Mouse (Mus musculus): ENCODE measurements around the gene Tarm1. TPM values are rescaled to one million over a fixed set of nuclear protein-coding genes. Genes with fewer than 3 reads are reported as not detected.

The Tarm1 gene
- total RNA-seq (2021): not detected

DNA sequence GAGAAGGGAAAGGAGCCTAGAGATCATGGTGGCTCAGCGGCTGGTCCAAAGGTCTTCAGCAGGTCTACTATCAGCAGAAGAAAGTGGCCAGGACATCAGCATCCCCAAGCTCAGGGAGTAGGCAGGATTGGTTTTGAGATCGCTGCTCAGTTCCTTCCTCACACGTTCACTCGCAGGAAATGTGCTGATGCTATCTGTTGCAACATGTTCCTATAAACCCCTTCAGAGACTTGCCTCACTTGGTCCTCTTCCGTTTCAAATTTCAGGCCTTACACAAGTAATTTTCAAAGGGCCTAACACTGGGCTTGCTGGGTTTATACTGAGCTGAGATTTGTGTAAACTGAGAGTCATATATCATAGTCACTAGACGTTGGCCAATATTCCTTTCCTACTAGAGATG is at the start of gene Tarm1:
TSS of gene Tarm1 (minus strand) at position 186 of the 400 bp plus-strand sequence.
- intact Hi-C loops (cut with DNase I): no loop called here
- DNase-seq (ENCODE audit: low spot score): no peak

DNA sequence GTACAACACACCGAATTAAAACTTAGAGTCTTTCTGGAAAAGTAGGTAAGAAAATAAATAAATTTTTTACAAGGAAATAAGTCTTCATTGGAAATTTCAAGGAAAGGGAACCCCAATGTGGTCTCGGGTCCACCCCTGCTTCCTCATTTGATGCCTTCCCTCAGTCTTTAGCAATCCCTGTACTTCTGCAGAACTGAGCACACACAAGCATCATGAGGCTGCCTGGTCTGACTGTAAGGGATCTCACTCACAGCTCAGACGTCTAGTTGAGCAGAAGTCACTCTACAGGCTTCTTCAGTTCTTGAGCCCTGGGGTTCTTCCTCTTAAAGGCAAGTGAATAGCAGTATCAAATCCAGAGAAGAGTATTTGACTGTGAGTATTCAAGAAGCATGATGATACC is 3.5 kb upstream of the Tarm1 start:
- intact Hi-C loops (cut with DNase I): no loop called here
- no peak for DNase-seq (ENCODE audit: low spot score)

DNA sequence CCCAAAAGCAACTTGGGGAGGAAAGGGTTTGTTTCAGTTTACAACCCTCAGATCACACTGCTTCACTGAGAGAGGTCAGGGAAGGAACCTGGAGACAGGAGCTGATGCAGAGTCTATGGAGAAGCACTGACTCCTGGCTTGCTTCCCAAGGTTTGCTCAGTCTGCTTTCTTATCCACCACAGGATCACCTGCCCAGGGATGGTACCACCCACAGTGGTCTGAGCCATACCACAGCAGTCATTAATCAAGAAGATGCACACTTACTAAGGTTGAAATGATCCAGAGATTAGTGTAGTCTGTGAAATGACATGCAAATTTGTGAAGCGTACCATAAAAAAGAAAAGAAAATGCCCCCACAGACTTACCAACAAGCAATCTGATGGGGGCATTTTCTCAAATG is 2.0 kb downstream of the Tarm1 start:
- intact Hi-C loops (cut with DNase I): no loop called here

DNA sequence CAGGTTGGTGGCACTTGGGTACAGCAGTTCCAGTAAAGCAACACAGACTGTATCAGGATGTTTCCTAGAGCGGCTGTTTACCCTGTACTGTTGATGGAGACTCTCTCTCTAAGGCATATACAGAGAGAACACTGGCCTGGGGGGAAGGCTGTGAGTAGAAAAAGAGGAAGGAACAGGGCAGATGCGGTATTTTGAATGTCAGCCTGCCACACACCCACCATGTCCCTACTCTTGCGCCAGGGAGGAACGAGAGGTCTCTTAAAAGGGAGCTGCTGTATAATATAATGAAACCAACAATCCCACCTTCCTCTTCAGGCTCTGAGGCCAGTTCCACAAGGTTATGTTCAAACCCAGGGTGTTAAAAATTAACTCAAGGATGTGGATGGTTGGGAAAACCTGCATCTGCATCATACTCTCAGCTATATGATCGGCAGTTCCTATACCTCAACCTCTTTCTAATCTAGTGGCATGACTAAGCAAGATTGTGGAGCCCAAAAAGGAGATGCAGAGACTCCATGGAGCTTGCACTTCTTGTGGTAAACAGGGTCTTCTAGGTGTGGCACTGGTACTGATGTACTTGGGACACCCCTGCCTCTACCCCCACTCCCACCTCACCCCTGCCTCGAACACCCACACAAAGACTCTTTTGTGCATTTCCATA is 20.3 kb downstream of the Tarm1 start:
- intact Hi-C loops (cut with DNase I): no loop called here
- no peak for DNase-seq (ENCODE audit: low spot score)

More for the DNA sequence above, 2.0 kb downstream of the Tarm1 start:
- no peak for DNase-seq (ENCODE audit: low spot score)

DNA sequence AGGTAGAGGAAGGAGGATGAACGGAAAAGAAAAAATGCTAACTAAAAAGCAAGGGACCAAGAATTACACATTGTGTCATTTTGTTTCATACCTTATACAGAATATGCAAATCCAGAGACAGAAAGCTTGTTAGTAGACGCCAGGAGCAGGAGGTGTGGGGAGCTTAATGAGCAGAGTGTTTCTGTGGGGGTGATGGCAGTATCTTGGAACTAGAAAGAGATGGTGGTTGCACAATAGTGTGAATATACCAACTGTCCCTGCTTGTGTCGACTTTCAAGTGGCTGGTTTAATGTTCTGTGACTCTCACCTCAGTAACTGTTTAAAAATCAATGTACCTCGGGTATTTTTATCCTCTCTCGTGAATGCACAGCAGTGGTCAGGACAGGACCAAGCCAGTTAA is 25.7 kb downstream of the Tarm1 start:
- DNase-seq (ENCODE audit: low spot score): no peak
- intact Hi-C loops (cut with DNase I): no loop called here

DNA sequence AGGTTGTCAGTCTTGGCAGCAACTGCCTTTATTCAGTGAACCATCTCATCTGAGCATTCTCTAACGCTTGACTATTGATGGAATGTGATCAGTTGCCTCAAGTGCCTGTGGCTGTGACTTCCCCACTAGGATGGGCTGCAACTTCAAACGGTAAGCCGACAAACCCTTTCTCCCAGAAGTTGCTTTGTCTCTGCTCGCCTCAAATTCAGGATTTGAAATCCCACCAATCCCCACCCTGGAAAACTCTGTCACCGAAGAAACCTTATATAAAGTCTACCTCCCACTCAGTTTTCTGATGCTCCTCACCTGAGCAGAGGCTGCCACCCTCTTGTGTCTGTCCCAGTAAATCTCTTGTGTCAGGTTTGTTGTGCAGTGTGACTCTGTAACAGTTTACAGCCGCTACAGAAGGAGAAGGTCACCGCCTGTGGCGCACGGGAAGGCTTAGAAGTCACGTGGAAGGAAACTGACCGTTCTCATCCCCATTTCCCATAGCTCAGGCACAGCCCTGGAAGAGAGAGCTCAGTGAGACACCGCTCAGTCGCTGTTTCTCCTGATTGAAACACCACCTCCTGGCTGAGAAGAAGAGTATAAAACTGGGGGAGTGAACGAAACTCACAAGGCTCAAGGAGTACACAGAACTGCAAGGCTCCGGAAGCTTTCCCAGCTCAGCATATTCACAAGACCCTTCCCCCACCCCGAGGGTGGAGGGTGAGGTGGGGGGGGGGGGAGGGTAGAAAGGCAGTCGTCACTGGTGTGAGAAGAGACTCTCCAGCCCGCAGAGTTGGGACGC is 27.9 kb downstream of the Tarm1 start:
- intact Hi-C loops (cut with DNase I): no loop called here
- no peak for DNase-seq (ENCODE audit: low spot score)

DNA sequence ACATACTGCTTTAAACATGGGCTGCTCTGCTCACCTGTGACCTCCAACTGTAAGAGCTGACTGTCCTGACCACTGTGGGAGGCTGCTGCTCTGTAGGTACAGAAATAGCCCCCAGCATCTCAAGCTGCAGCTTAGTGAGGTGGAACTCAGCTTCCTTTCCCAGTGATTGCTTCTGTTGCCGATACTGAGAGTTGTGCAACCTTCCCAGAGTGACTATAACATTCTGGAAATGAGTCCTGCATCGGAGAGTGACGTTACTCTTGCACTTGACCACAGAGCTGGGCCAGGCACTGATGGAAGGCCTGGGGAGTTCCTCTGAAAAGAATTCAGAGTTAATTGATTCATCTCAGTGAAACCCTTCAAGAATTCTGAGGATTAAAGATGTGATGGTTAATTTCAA is 29.6 kb downstream of the Tarm1 start:
- no peak for DNase-seq (ENCODE audit: low spot score)
- intact Hi-C loops (cut with DNase I): no loop called here

DNA sequence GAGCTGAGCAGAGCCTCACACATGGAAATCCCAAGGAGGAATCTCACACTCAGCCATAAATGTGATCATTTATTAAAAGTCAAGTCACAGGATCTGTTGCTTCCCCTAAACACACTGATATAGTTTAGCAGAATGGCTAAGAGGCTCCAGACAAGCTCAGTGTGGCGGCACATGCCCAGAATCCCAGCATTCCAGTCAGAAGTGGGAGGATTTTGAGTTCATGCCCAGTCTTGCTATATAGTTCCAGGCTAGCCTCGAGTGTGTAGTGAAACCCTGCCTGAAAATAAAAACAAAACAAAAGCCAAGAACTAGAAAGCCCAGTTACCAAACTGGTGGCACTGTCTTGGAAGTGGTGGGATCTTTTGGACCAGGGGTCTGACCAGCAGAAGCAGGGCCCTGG is 33.8 kb downstream of the Tarm1 start:
- no peak for DNase-seq (ENCODE audit: low spot score)
- intact Hi-C loops (cut with DNase I): no loop called here

DNA sequence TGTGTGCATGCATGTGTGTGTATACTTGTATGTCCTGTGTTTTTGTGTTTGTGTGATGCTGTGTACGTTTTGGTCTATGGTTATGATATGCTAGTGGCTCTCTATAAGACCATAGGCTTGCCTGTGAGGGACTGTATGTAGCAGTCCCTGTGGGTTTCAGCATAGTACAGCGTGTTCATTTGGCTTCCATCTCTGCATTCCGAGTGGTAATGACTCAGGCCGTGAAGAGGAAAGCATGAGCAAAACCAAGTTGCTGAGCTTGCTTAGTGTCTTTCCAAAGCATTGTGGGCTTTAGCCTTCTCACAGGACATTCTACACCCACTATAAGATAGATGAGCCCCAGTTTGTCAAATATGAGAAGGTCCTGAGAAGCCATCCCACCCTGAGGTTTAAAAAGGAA is 39.1 kb downstream of the Tarm1 start:
- intact Hi-C loops (cut with DNase I): no loop called here
- no peak for DNase-seq (ENCODE audit: low spot score)

DNA sequence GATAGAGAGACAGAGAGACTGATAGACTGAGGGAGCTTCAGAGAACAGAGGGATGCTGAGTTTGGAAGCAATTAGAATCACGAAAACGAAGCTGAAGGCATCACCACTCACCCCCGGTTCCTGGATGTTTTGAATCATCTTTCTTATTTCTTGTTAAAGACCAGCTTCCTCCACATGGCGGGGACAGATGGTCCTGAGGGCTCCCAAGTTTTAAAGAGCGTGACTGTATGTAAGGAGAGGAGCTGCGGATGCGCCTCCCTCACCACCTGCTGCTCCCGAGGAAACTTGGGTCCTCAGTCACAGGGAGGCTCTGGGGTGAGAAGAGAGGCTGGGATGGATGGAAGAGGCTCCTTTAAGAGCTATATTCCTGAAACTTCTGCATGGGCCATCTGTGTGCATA is 42.2 kb downstream of the Tarm1 start:
- intact Hi-C loops (cut with DNase I): no loop called here
- no peak for DNase-seq (ENCODE audit: low spot score)

DNA sequence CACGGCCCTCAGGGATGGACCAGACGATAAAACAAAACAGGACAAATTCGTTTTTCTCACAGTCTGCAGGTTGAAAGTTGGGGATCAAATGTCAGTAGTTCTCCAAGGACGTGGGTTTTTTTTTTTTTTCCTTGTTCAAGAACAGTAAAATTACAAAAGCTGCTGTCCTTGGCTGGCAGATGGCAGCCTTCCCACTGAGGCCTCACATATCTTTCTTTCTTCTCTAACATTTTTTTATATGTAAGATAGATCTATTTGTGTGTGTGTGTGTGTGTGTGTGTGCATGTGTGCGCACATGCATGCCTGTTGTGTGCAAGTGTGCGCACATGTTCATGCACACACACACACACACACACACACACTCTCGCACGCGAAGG is 44.6 kb downstream of the Tarm1 start:
- intact Hi-C loops (cut with DNase I): no loop called here
- no peak for DNase-seq (ENCODE audit: low spot score)

DNA sequence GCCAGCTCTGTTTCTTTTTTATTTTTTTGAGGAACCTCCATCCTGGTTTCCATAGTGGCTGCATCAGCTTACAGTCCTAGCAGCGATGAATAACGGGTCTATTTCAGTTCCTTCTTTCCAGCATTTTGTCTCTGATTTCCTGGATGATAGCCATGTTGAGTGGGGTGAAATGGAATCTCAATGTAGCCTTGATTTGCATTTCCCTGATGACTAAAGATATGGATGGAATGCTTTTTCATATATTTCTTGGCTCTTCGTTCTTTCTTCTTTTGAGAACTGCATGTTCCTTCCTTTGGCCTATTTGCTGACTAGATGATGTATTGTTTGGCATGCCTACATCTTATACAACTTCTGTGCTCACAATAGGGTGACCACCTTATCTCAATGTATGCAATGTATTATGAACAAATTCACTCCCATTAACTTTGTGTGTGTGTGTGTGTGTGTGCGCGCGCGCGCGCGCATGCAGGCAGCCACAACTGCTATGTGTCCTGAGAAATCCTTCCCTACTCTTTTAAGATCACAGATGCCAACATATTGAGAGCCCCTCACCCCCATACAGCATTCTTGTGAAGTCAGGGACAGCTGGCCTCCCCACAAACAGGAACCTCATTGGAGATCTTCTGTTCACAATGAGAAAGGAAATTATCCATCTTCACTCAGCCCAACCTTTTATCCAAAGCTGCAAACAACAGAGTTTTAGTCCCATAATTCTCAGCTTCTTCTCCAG is 45.1 kb downstream of the Tarm1 start:
- DNase-seq (ENCODE audit: low spot score): no peak
- intact Hi-C loops (cut with DNase I): no loop called here

DNA sequence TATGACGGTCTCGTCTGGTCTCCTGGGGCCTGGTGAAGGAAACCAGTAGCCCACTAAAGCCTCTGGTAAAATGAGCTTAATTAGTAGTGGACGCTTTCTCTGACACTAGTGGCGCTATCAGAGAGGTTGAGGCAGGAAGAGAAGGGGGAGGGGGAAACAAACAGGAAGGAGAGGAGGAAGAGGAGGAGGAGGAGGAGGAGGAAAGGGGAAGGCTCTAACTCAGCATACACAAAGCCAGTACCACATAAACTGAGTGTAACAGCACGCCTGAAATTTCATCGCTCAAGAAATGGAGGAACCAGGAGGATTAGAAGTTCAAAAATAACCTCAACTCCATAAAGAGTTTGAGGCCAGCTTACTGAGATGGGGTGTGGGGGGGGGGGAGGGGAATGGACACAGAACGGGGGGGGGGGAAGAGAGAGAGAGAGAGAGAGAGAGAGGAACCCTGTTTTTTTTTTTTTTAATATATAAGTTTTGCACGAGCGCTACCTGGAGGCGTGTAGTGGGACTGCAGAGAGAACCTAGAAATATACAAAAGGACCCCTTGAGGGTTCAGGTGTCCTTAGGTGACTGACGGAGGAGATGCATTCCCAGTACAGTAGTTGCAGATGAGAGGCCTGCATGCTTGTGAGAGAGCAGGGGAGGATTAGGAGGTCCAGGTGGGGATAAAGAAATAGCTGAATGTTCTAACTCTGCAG is 48.8 kb downstream of the Tarm1 start:
- intact Hi-C loops (cut with DNase I): no loop called here
- no peak for DNase-seq (ENCODE audit: low spot score)

DNA sequence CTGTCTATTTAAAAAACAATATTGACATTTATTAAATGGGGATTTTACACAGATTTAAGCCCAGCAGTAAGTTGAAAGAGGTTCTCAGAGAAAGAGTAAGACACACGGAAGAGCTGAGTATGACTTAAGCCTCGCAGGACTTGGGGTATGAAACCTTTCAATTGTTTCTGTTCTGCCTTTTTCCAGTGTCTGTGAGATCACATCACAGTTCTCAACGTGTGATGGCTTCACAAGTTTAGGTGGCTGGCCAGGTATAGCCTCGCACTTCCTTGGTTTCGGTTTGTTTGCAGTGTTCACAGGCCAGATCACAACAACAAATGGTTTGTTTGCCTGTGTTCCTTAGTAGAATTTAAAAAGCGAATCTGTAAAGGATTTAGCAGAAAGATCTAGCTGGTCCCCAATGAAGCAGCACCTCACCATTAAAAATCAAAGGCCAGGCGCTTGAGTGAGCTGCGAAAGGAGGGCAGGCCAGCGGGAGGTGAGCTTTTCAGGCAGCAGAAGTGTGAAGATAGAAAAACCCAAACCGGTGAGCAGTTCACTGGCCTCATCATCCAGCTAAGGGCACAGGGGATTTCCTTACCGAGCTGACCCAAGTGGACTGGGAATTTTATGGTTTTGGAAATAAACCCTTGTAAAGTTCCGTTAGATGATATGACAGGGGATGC is 49.5 kb downstream of the Tarm1 start:
- intact Hi-C loops (cut with DNase I): no loop called here

DNA sequence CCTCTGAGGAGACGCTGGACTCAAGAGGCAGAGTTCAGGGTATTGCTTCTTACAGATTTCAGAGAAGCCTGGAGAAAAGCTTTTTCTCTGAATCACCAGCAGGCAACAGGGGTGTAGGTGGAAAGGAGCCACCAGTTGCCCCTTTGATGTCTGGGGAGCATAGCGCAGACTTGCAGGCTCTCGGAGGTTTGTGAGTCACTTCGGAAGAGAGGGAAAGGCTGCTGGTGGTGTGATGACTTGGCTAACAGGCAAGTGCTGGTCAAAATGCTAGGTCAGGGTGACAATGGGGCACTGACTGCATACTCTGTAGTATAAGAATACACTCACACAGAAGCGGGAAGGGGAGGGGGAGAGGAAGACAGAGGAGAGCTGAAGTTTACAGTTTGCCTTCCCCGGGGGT is 51.3 kb downstream of the Tarm1 start:
- intact Hi-C loops (cut with DNase I): no loop called here
- DNase-seq (ENCODE audit: low spot score): no peak

More for the DNA sequence above, 49.5 kb downstream of the Tarm1 start:
- DNase-seq (ENCODE audit: low spot score): no peak

DNA sequence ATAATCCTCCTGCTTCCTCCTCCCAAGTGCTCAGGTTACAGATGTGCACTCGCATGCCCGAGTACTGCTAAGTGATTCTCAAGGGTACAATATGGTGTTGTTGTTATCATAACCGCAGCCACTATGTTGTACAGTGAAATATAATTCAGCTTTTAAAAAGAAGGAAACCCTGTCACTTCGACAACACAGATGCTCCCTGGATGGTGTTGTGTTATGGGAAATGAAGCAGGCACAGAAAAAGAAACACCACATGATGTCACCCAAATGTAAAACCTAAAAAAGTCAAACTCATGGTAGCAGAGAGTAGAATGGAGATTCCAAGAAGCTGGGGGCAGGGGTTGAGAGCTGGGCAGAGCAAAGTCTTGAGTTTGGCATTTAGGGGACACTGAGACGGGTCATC is 51.8 kb downstream of the Tarm1 start:
- intact Hi-C loops (cut with DNase I): no loop called here
- DNase-seq (ENCODE audit: low spot score): no peak

DNA sequence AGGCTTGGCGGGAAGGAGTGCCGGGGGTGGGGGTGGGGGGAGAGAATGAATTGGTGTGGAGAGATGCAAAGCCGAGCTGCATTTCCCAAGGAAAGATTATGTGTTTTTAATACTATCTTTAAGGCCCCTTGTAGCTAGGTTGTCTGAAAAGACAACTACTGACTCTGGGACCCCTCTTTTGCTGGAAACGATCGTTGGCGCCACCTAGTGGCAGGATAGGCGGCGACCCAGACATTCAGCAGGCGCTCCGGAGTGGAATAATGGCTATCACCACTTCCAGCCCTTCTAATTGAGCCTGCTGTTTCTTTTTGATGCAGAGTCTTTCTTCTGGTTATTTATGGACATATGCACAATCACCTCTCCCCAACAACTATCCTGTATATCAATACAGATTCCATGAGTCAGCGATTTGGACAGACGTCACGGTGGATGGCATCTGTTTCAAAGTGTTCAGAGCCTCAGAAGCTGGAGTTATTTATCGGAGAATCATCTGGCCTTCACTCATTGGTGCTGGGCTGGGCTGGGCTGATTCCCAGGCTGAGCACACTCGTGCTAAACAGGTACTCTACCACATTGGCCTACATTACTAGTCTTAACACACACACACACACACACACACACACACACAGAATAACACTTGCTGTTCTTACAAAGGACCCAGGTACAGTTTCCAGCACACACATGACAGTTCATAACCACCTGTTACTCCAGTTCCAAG is 53.5 kb downstream of the Tarm1 start:
- intact Hi-C loops (cut with DNase I): loop anchor here (1.0 to 5.0 kb wide), 3 partner anchors 67 to 227 kb away; no protein-coding TSS in a partner anchor

DNA sequence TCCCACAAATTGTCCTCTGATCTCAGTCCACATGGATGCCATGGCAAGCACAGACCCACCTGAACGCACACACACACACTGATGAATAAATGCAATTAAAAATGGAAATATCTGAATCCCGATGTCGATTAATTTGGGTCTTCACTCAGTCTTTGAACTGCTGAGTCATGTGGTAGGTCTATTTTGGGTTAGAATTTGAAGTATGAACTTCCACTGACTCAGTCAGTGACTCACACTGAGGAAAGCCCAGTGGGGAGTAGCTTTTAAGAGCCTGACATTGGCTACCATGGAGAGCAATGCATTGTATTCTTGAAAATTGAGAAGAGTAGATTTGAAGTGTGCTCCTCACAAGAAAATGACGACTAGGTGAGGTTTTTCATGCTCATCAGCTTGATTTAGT is 55.4 kb downstream of the Tarm1 start:
- DNase-seq (ENCODE audit: low spot score): no peak
- intact Hi-C loops (cut with DNase I): loop anchor here (5.0 kb wide), 1 partner anchor 65 kb away; no protein-coding TSS in a partner anchor

More for the DNA sequence above, 53.5 kb downstream of the Tarm1 start:
- DNase-seq (ENCODE audit: low spot score): no peak

DNA sequence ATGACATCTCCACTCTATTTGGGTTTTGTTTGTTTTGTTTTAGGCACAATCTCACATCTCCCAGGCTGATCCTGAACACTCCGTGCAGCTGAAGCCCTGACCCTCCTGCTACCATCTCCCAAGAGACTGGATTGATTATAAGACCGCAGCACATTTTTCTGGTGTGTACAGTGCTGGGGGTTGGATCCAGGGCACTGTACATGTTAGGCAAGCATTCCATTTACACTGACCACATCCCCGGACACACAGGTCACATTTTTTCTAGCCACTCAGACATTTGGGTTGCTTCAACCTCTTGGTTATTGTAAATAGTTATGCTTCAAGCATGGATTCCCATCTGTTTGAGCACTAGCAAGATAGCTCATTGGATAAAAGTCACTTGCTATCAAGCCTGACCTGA is 55.8 kb downstream of the Tarm1 start:
- intact Hi-C loops (cut with DNase I): loop anchor here (5.0 kb wide), 1 partner anchor 64 kb away; no protein-coding TSS in a partner anchor
- no peak for DNase-seq (ENCODE audit: low spot score)

Measured in heart, postnatal 25 days (tissue).